Mouse (Mus musculus): Measurements from ENCODE around the gene Gm37240. TPM values are rescaled to one million over a fixed set of nuclear protein-coding genes. Genes with fewer than 3 reads are reported as not detected.

The Gm37240 gene
- polyA plus RNA-seq, 1 experiment from 2014 or later: 0.52 TPM

DNA sequence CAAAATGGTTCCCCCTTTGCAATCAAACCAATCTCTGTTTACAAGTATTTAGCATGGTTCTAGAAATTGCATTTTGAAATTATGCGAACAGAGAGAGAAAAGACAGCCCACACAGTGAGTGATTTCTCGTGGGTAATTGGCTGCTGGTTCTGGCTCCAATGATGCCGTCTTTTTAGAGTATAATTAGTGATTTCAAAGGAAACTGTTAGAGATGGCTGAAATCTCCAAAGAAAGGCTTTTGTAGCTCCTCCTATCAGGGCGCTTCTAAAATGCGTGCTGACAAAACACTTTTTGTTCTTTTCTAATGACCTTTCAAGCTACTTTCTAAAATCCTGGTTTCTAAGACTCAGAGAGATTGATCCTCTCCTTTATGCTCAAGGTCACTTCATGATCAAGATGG, 569.1 kb downstream of the Gm37240 start:
- WGBS (ENCODE audit: insufficient replicate concordance): 74% methylated on average over 5 of the region's 5 CpGs
- no peak overlapping the region for H3K4me3 ChIP-seq
- no peaks in the 10 kb centered on the region for H3K4me1 ChIP-seq
- no peak overlapping the region for H3K27ac ChIP-seq
- no peak overlapping the region for H3K9ac ChIP-seq
- no peak for ATAC-seq
- no peaks in the 10 kb centered on the region for H3K9me3 ChIP-seq (replicated peaks)
- no peaks in the 10 kb centered on the region for H3K36me3 ChIP-seq
- no peaks in the 10 kb centered on the region for H3K27me3 ChIP-seq (replicated peaks)
- no peak overlapping the region for H3K4me2 ChIP-seq

DNA sequence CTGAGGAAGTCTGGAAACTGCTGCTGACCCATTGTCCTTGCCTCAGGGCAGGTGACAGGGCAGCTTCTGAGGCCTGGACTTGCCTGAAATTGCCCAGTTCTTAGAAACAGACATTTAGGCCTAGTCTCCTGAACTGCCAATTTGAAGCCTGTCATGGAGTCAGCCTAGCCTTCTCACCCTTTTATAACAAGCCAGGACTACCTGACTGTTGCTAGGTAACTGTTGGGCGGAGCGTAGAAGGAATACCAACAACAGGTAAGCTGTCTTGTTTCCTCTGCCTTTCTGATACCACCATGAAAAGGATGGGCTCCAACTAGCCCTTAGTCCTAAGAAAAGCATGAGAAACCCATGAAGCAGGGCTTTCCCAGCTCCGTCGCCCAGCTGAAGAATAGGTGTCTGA, 570.0 kb downstream of the Gm37240 start:
- Histone ChIP-seq H3K4me1 (no peaks in the 10 kb centered on the region), H3K27ac (no peak overlapping the region), H3K9ac (no peak overlapping the region), H3K4me2 (no peak overlapping the region), H3K27me3 (replicated peaks) (no peaks in the 10 kb centered on the region), H3K36me3 (no peaks in the 10 kb centered on the region), H3K9me3 (replicated peaks) (no peaks in the 10 kb centered on the region), H3K4me3 (no peak overlapping the region)
- WGBS (ENCODE audit: insufficient replicate concordance): 78% methylated on average over 4 of the region's 4 CpGs
- ATAC-seq: no peak

DNA sequence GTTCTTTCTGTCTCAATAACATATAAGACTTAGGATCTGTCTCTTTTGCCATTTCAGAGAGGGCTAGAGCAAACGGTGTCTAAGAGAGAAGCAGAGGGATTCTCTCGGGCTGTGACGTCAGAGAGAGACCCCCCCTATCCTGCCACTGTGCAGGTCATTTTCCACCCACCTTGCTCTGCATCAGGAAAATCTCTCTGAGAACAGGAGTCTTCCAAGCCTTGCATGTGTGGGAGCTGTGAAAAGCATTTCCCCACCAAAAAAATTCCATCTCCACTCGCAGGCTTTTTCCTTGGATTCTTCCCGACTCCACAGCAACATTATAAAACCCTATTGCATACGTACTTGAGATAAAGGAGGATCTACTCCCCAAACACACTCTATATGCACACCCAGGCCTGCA, 572.4 kb downstream of the Gm37240 start:
- Histone ChIP-seq H3K27me3 (replicated peaks) (no peaks in the 10 kb centered on the region), H3K4me2 (no peak overlapping the region), H3K36me3 (no peaks in the 10 kb centered on the region), H3K9ac (no peak overlapping the region), H3K9me3 (replicated peaks) (no peaks in the 10 kb centered on the region), H3K4me1 (no peaks in the 10 kb centered on the region), H3K4me3 (no peak overlapping the region), H3K27ac (no peak overlapping the region)
- ATAC-seq: no peak
- 75% methylated on average over 6 of the region's 6 CpGs for WGBS (ENCODE audit: insufficient replicate concordance)

DNA sequence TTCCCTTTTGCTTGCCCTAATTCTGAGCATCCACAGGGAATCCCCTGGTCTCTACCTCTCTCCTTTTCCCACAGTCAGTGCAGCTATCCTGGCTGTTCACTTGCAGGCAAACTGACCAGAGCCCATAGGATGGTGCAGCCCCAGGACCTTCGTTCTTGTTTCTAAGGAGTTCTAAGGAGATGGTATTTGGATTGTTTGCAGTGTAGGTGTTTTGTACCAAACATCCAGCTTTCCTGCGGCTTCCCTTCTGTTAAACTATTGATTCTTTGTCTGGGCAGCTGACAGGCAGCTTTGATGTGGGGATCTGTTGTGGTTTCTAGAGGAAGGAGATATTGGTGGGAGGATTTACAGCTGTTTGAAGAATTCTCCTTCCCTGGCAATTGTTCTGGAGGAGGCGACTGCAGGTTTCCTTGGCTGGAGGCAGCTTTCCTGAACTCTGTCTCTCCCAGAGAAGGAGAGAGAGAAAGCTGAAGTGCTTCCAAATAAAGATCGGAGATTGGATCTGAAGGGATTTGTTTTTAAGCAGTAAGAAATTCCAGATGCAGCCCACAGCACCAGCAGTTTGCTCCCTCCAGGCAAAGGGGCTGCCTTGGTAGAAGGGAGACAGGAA, 573.6 kb downstream of the Gm37240 start:
- Histone ChIP-seq H3K27ac (no peak overlapping the region), H3K4me1 (no peaks in the 10 kb centered on the region), H3K36me3 (no peaks in the 10 kb centered on the region), H3K9ac (no peak overlapping the region), H3K4me3 (no peak overlapping the region), H3K4me2 (no peak overlapping the region), H3K9me3 (replicated peaks) (no peaks in the 10 kb centered on the region), H3K27me3 (replicated peaks) (no peaks in the 10 kb centered on the region)
- 22% methylated on average over 3 of the region's 4 CpGs for WGBS (ENCODE audit: insufficient replicate concordance)
- ATAC-seq: no peak

DNA sequence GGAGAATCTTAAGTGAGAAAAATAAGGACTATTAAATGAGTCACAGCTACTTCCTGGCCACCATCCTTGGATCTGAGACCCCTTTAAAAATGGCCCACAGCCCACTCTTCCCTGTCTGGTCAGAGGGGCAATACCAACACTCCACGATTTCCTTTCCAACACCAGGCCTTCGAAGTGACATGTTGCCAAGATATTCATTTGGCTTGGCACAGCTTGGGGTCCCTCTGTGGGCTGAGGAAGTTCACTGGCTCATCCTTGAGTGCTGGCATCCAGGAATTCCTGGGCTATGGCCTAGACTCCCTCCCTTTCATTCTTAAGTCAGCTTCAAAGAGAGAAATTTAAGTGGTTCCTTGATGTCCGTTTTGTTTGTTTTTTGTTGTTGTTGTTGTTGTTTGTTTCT, 576.1 kb downstream of the Gm37240 start:
- no peaks in the 10 kb centered on the region for H3K4me1 ChIP-seq
- no peaks in the 10 kb centered on the region for H3K27me3 ChIP-seq (replicated peaks)
- H3K27ac ChIP-seq: no peak overlapping the region
- ATAC-seq: no peak
- H3K9ac ChIP-seq: no peak overlapping the region
- H3K36me3 ChIP-seq: no peaks in the 10 kb centered on the region
- H3K4me3 ChIP-seq: no peak overlapping the region
- no peak overlapping the region for H3K4me2 ChIP-seq
- no peaks in the 10 kb centered on the region for H3K9me3 ChIP-seq (replicated peaks)
- WGBS (ENCODE audit: insufficient replicate concordance): 62% methylated on average over 3 of the region's 3 CpGs

DNA sequence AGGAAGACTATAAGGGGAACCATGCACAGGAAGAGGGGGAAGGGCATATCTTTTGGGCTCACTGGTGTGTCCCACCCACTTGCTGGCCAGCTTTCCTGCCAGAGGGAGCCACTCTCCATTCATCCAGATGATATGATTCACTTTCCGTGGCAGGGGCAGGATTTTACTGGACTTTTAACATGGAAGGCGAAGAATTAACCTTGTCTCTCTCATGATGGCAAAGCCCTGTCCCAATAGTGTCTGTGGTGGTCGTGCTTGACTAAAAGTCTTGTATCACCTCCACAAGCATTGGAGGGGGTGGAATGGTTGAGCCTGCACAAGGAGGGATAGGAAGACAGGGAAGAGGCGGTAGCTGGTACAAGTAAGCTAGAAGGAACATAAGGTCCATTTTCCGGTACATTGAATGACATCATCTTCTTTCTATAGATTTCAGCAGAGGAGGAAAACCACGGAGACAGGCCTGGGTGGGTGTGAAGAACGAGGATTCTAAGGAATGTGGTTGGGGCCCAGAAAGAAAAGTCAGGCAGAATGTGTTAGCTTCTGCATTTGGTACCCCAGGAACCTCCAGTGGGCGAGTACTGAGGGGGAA, 576.8 kb downstream of the Gm37240 start:
- Histone ChIP-seq H3K27ac (no peak overlapping the region), H3K4me1 (no peaks in the 10 kb centered on the region), H3K4me2 (no peak overlapping the region), H3K36me3 (no peaks in the 10 kb centered on the region), H3K9me3 (replicated peaks) (no peaks in the 10 kb centered on the region), H3K27me3 (replicated peaks) (no peaks in the 10 kb centered on the region), H3K9ac (no peak overlapping the region), H3K4me3 (no peak overlapping the region)
- no peak for ATAC-seq
- 31% methylated on average over 8 of the region's 8 CpGs for WGBS (ENCODE audit: insufficient replicate concordance)

DNA sequence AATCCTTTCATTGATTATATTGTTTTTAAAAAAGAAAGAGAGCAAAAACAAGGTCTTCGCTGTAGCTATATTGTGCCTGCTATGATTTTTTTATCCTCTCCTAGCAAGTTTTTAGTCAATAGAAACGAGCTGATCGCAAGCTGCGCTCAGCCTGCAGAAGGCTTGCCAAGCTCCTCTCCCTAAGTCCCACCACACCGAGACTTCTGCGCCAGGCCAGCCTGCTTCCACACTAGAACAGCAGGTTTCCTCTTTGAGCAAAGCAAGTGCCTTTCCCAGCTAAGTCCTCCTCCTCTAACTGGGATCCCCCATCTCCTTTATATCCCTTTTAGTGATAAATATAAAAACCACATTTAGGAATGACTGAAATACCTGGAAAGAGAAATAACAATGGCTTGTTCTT, 578.1 kb downstream of the Gm37240 start:
- 81% methylated on average over 6 of the region's 6 CpGs for WGBS (ENCODE audit: insufficient replicate concordance)
- no peaks in the 10 kb centered on the region for H3K36me3 ChIP-seq
- no peaks in the 10 kb centered on the region for H3K4me1 ChIP-seq
- H3K27ac ChIP-seq: no peak overlapping the region
- no peak overlapping the region for H3K4me3 ChIP-seq
- H3K4me2 ChIP-seq: no peak overlapping the region
- ATAC-seq: no peak
- no peaks in the 10 kb centered on the region for H3K9me3 ChIP-seq (replicated peaks)
- no peaks in the 10 kb centered on the region for H3K27me3 ChIP-seq (replicated peaks)
- no peak overlapping the region for H3K9ac ChIP-seq

DNA sequence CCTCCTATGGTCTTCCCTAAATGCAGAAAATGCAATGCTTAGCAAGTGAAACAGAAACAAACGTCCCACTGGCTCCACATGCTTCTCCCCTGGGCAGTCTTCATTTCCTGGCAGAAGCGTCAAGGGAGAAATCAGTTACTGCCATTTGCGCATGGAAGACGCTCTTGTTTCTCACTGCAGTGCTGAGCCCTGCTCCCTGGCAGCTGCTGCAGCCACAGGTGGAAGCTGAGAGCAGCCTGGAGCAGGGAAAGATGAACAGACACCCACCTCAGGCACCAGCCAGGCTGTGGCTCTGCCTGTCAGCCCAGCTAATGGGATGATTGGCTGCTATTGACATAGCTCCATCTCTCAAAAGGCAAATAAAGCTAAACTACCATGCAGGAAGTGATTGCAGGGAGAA, 578.6 kb downstream of the Gm37240 start:
- H3K36me3 ChIP-seq: no peaks in the 10 kb centered on the region
- no peaks in the 10 kb centered on the region for H3K4me1 ChIP-seq
- ATAC-seq: no peak
- no peaks in the 10 kb centered on the region for H3K9me3 ChIP-seq (replicated peaks)
- 58% methylated on average over 4 of the region's 4 CpGs for WGBS (ENCODE audit: insufficient replicate concordance)
- H3K4me3 ChIP-seq: no peak overlapping the region
- H3K27ac ChIP-seq: no peak overlapping the region
- no peak overlapping the region for H3K9ac ChIP-seq
- H3K27me3 ChIP-seq (replicated peaks): no peaks in the 10 kb centered on the region
- no peak overlapping the region for H3K4me2 ChIP-seq

DNA sequence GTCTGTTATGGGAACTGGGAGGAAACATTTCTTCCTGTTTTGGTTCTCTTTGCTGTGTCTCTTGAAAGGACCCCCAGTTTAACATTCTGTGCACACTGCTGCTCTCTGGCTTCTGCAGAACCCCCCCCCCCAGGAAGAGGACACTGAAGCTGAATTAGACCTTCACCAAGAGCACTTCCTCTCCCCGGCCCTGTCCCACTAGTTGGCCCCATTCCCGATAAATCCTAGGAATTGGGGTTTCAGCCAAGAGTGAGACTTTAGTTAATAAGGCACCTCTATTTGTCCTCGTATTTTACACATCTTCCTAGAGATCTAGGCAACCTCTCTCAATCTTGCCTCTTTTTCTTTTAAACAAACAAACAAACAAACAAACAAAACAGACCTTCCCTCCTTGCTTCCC, 585.5 kb downstream of the Gm37240 start:
- no peak overlapping the region for H3K9ac ChIP-seq
- ATAC-seq: no peak
- no peaks in the 10 kb centered on the region for H3K9me3 ChIP-seq (replicated peaks)
- WGBS (ENCODE audit: insufficient replicate concordance): 51% methylated on average over 3 of the region's 3 CpGs
- no peak overlapping the region for H3K4me3 ChIP-seq
- no peaks in the 10 kb centered on the region for H3K4me1 ChIP-seq
- no peaks in the 10 kb centered on the region for H3K27me3 ChIP-seq (replicated peaks)
- H3K27ac ChIP-seq: no peak overlapping the region
- no peak overlapping the region for H3K4me2 ChIP-seq
- no peaks in the 10 kb centered on the region for H3K36me3 ChIP-seq

DNA sequence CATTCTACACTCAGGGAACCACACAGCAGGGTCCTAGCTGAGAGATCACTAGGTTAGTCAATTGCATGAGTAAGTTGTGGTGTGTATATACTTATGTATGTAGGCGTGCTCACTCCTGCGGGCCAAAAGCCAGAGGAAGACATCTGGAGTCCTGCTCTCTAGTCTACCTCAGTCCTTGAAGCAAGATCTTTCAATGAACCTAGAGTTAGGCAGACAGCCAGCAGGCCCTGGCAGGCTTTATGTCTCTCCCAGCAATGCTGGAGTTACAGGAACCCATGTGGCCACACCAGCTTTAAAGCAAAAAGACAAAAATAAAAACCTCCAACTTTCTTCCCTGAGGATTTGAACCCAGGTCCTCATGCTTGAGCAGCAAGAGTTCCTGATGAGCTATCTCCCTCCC, 586.0 kb downstream of the Gm37240 start:
- Histone ChIP-seq H3K36me3 (no peaks in the 10 kb centered on the region), H3K4me2 (no peak overlapping the region), H3K4me3 (no peak overlapping the region), H3K4me1 (no peaks in the 10 kb centered on the region), H3K27ac (no peak overlapping the region), H3K9me3 (replicated peaks) (no peaks in the 10 kb centered on the region), H3K9ac (no peak overlapping the region), H3K27me3 (replicated peaks) (no peaks in the 10 kb centered on the region)
- ATAC-seq: no peak
- 81% methylated on average over 2 of the region's 2 CpGs for WGBS (ENCODE audit: insufficient replicate concordance)

DNA sequence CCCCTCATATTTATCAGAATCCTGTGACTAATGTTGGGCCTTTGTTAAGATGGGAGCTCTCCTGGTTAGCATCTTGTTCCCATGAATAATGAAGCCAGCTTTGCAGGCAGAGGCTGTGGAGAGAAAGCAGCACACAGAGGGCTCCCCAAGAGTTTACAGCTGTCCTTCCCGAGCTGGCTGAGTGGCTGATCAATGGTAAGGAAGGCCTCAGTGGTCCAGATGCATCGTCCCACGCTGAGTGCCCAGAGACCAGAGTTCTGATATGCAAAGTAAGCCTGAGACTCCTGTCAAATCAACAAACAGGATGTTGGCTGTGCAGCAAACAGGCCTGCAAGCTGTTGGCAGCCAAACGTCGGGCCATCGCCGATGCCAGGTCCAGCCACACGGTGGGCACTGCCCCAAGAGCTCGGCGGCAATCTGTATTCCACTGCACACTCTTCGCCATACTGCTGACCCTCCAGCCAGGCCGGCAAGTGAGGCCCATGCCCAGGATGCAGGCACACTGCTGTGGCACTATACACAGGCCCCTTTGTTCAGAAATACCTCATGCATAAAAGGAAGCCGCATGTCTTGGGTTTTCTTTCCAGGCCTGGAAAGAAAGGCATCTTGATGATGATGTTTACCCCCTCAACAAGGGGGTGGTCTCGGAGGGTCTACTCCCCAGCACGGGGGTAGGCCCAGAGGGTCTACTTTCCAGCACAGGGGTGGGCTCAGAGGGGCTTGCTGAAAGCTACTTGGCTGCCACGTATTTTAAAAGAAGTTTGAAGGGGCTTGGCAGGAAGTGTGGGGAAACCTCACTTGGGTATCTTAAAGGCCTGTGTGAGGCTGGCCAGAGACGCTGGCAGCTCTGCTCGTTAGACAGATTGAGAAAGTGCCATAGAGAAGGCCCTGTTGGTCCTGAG, 587.4 kb downstream of the Gm37240 start:
- no peak overlapping the region for H3K4me3 ChIP-seq
- no peak overlapping the region for H3K27ac ChIP-seq
- H3K27me3 ChIP-seq (replicated peaks): no peaks in the 10 kb centered on the region
- WGBS (ENCODE audit: insufficient replicate concordance): 70% methylated on average over 18 of the region's 18 CpGs
- no peaks in the 10 kb centered on the region for H3K4me1 ChIP-seq
- no peaks in the 10 kb centered on the region for H3K9me3 ChIP-seq (replicated peaks)
- H3K9ac ChIP-seq: no peak overlapping the region
- H3K36me3 ChIP-seq: no peaks in the 10 kb centered on the region
- ATAC-seq: no peak
- H3K4me2 ChIP-seq: no peak overlapping the region

DNA sequence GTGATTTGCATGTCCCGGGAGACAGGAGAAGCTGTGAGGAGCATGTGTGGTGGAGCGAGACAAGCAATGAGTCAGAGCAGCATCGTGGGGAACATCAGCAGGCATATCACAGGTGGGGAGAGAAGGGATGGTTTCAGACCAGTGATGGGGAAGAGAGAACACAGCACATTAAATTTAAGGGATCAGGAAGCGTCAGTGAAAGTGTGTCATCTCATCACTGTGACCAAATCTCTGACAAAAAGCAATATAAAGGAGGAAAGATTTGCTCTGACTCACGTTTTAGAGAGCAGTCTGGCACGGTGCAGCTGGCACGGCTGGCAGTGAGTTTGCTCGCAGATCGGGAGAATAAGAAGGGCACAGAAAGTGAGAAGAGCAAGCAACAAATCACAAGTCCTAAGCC, 592.1 kb downstream of the Gm37240 start:
- no peak overlapping the region for H3K9ac ChIP-seq
- H3K4me2 ChIP-seq: no peak overlapping the region
- H3K4me1 ChIP-seq: no peaks in the 10 kb centered on the region
- H3K36me3 ChIP-seq: no peaks in the 10 kb centered on the region
- no peak overlapping the region for H3K4me3 ChIP-seq
- 63% methylated on average over 9 of the region's 9 CpGs for WGBS (ENCODE audit: insufficient replicate concordance)
- no peaks in the 10 kb centered on the region for H3K9me3 ChIP-seq (replicated peaks)
- no peaks in the 10 kb centered on the region for H3K27me3 ChIP-seq (replicated peaks)
- ATAC-seq: no peak
- H3K27ac ChIP-seq: no peak overlapping the region
